Mouse (Mus musculus): Measurements from ENCODE around the gene Gm17720.
"Not testable (repeated sequence)": the region's sequence is repeated elsewhere in the genome, so short reads cannot be mapped to it uniquely, and the experiment has no call there.

Gm17720 gene

GRCm38 (mm10) chr8:110040509-110040908 is 62.0 kb downstream of the Gm17720 start:
- no peak for DNase-seq (ENCODE audit: low read depth in 1 of 2, low spot score in 2 of 2)

GRCm38 (mm10) chr8:110039659-110040058 is 62.9 kb downstream of the Gm17720 start, which contains the start of gene Chst4:
Gene Chst4 (minus strand): TSS chr8:110039740.
- no peak for DNase-seq (ENCODE audit: low read depth in 1 of 2, low spot score in 2 of 2)

GRCm38 (mm10) chr8:110039216-110039615 is 63.3 kb downstream of the Gm17720 start:
- DNase-seq (ENCODE audit: low read depth in 1 of 2, low spot score in 2 of 2): no peak

GRCm38 (mm10) chr8:110036156-110036555 is 66.4 kb downstream of the Gm17720 start:
- DNase-seq (ENCODE audit: low read depth in 1 of 2, low spot score in 2 of 2): no peak

GRCm38 (mm10) chr8:110034331-110034730 is 68.2 kb downstream of the Gm17720 start:
- DNase-seq (ENCODE audit: low read depth in 1 of 2, low spot score in 2 of 2): no peak

- DNase-seq (ENCODE audit: low read depth in 1 of 2, low spot score in 2 of 2): not testable (repeated sequence)
Measured at GRCm38 (mm10) chr8:110033771-110034170, 68.8 kb downstream of the Gm17720 start.
